Mouse (Mus musculus) cerebellum, adult 2 months (tissue): Measurements from ENCODE around the gene Tmem79.
"Not testable (repeated sequence)": the region's sequence is repeated elsewhere in the genome, so short reads cannot be mapped to it uniquely, and the experiment has no call there.

Source experiments
- CTCF ChIP-seq: fragments of 200-500 bp; IDR thresholded peaks from 2 replicates; pipeline ENCODE4 v1.5.1; 2011; ENCODE audit warnings: low read depth, mild to moderate bottlenecking, control low read depth, low read length, moderate library complexity, borderline replicate concordance; ENCODE audit not compliant: insufficient read depth
- POLR2A ChIP-seq: fragments of 200-500 bp; IDR thresholded peaks from 2 replicates; pipeline ENCODE4 v1.6.1; 2011; ENCODE audit warnings: low read length, control low read depth, borderline replicate concordance; ENCODE audit not compliant: insufficient read depth

DNA sequence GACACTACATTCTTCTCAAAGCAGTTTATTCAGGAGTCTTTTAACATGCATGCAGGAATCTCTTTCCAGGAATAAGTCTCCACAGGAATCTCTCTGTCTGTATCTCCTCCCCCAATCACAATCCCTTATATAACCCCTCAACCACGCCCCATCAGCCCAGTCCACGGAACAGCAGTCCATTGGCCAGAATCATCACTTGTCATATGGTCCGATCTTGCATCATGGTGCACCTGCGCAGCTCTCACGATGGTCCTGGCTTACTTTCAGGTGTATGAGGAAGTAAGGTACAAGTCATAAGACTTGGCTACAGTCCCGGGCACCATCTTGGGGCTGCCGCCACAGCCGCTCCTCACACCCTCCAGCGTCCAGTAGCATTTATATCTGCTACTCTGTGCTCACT lies 36.7 kb upstream of the Tmem79 start, which contains the start of gene Bglap3:
- not testable (repeated sequence) for TF ChIP-seq CTCF, POLR2A
